Mouse (Mus musculus) kidney, postnatal 0 days (tissue): ENCODE data around the gene Ddb1. TPM values are rescaled to one million over a fixed set of nuclear protein-coding genes. Genes with fewer than 3 reads are reported as not detected.

Source experiments
- ATAC-seq: fragments of 200-750 bp; cut with Nextera tagmentation; replicated peaks from 2 replicates; pipeline ENCODE4 v1.8.0; 2017; ENCODE audit warnings: low read depth, moderate number of reproducible peaks, moderate TSS enrichment, moderate library complexity; ENCODE audit not compliant: low FRiP score
- DNase-seq: peaks from one replicate; pipeline ENCODE4 v3.0.0-alpha.2; 2016; ENCODE audit warnings: low spot score
- H3K27ac ChIP-seq: fragments of 300-500 bp; sonication (generic); 2 replicates; pipeline ENCODE4 v1.5.1; 2014; ENCODE audit warnings: mild to moderate bottlenecking
- H3K27me3 ChIP-seq: fragments of 300-500 bp; sonication (generic); 2 replicates; pipeline ENCODE4 v1.6.1; 2014; ENCODE audit warnings: low read length, mixed read lengths; ENCODE audit not compliant: insufficient read depth
- H3K36me3 ChIP-seq: fragments of 300-500 bp; sonication (generic); 2 replicates; pipeline ENCODE4 v1.6.1; 2014; ENCODE audit warnings: low read length, mixed read lengths; ENCODE audit not compliant: insufficient read depth
- H3K4me1 ChIP-seq: fragments of 300-500 bp; sonication (generic); replicated peaks from 2 replicates; pipeline ENCODE4 v1.6.1; 2014; ENCODE audit warnings: antibody characterized with exemption, low read length, mixed read lengths; ENCODE audit not compliant: insufficient read depth
- H3K4me2 ChIP-seq: fragments of 300-500 bp; sonication (generic); 2 replicates; pipeline ENCODE4 v1.6.1; 2014; ENCODE audit warnings: mild to moderate bottlenecking, low read length, moderate library complexity, mixed read lengths
- H3K4me3 ChIP-seq: fragments of 300-500 bp; sonication (generic); replicated peaks from 2 replicates; pipeline ENCODE4 v1.5.1; 2014; ENCODE audit warnings: low read depth, low read length
- H3K9ac ChIP-seq: fragments of 300-500 bp; sonication (generic); 2 replicates; pipeline ENCODE4 v1.6.1; 2014; ENCODE audit warnings: low read depth, low read length
- H3K9me3 ChIP-seq: fragments of 300-500 bp; sonication (generic); replicated peaks from 2 replicates; pipeline ENCODE4 v1.6.1; 2016; ENCODE audit warnings: low read length, inconsistent platforms, mixed read lengths
- CTCF ChIP-seq: IDR thresholded peaks from 2 replicates; pipeline ENCODE4 v1.5.1; 2016; ENCODE audit warnings: antibody characterized with exemption, low read depth, mild to moderate bottlenecking, moderate library complexity
- WGBS: fragments of 180-500 bp; shearing (Covaris S2); extraction: QIAGEN DNeasy Blood & Tissue Kit; methylation state at CpG from one replicate; pipeline ENCODE4 v1.1.7; 2014; 5-methylcytosine and 5-hydroxymethylcytosine counted together
- polyA plus RNA-seq: library from polyadenylated mRNA; unstranded; fragments of >200 nt; fragmentation: Nextera tagmentation; extraction: Ambion mirVana; gene quantifications from 2 replicates; pipeline ENCODE4 v1.2.1, GENCODE M21; 2015

Gene Ddb1
- polyA plus RNA-seq, 1 experiment from 2014 or later: 205 TPM

GRCm38 (mm10) chr19:10580102-10580501 is 25.0 kb upstream of the Ddb1 start:
- ATAC-seq (no peak), DNase-seq (no peak)
- Histone ChIP-seq H3K4me2 (no peak overlapping the region), H3K27ac (no peak overlapping the region), H3K9ac (no peak overlapping the region), H3K4me1 (peaks cover 5% of the 10 kb centered on the region; the same call in 1 of the 2 replicates), H3K9me3 (no peaks in the 10 kb centered on the region), H3K4me3 (no peak overlapping the region), H3K27me3 (no peaks in the 10 kb centered on the region), H3K36me3 (0 out of 2 replicates have a peak, but pooled peaks cover 2% of the 10 kb centered on the region)
- 78% methylated on average over 3 of the region's 3 CpGs for whole genome bisulfite sequencing
- no peak for TF ChIP-seq CTCF

DNA sequence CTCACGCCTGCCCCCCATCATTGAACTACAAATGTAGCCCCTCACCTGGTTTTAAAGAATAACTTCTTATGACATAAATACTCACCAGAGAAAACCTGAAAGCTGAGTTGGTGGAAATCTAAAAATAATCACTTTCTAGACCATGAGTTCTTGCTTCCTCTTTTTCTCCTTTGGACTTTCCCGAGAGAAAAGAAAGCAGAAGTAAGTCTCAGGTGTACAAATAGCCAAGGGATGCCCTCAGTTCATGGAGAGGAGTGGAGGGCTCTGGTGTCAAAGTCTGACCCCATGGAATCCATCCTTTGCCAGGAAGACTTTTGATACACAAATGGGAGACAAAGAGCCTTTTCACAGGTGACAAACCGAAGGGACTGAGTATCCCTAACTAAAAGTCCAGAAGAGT is 24.4 kb upstream of the Ddb1 start:
- Histone ChIP-seq H3K4me3 (no peak overlapping the region), H3K27me3 (no peaks in the 10 kb centered on the region)
- no peak for DNase-seq

DNA sequence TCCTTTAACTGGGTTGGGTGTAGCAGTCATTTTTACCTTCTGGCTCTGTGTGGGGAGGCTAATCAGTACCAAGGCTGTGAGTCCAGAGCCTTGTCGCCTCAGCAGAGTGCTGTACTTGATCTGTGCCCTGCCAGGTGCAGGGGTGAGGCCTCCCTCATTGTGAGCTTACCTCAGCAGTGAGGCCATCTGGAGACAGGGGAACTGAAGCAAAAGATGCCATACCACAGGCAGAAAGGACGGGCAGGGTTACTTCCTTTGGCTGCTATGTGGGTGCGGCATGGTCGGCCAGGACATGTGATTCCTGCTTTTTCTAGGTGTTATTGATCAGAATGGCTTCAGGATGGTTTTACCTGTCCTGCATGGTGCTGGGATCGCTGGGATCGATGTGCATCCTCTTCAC is 23.1 kb upstream of the Ddb1 start:
- DNase-seq (no peak), ATAC-seq (no peak)
- Histone ChIP-seq H3K27me3 (no peaks in the 10 kb centered on the region), H3K4me2 (no peak overlapping the region), H3K9ac (no peak overlapping the region), H3K4me1 (0 out of 2 replicates have a peak, but pooled peaks cover 5% of the 10 kb centered on the region), H3K4me3 (no peak overlapping the region), H3K36me3 (no peaks in the 10 kb centered on the region), H3K9me3 (no peaks in the 10 kb centered on the region), H3K27ac (no peak overlapping the region)
- WGBS: 84% methylated on average over 6 of the region's 6 CpGs
- TF ChIP-seq CTCF: no peak

More for the DNA sequence above, 24.4 kb upstream of the Ddb1 start:
- Histone ChIP-seq H3K4me1 (peaks cover 5% of the 10 kb centered on the region; the same call in 1 of the 2 replicates), H3K9ac (no peak overlapping the region), H3K4me2 (no peak overlapping the region), H3K9me3 (no peaks in the 10 kb centered on the region), H3K36me3 (no peaks in the 10 kb centered on the region), H3K27ac (no peak overlapping the region)
- no peak for ATAC-seq
- no peak for TF ChIP-seq CTCF
- 88% methylated on average over 3 of the region's 3 CpGs for WGBS

GRCm38 (mm10) chr19:10583550-10584146 is 21.5 kb upstream of the Ddb1 start:
- Histone ChIP-seq H3K36me3 (no peaks in the 10 kb centered on the region), H3K27me3 (no peaks in the 10 kb centered on the region), H3K9ac (no peak overlapping the region), H3K4me3 (no peak overlapping the region), H3K4me1 (0 out of 2 replicates have a peak, but pooled peaks cover 2% of the 10 kb centered on the region), H3K9me3 (no peaks in the 10 kb centered on the region), H3K4me2 (no peak overlapping the region), H3K27ac (no peak overlapping the region)
- no peak for TF ChIP-seq CTCF
- ATAC-seq (no peak), DNase-seq (no peak)
- 60% methylated on average over 7 of the region's 7 CpGs for WGBS

DNA sequence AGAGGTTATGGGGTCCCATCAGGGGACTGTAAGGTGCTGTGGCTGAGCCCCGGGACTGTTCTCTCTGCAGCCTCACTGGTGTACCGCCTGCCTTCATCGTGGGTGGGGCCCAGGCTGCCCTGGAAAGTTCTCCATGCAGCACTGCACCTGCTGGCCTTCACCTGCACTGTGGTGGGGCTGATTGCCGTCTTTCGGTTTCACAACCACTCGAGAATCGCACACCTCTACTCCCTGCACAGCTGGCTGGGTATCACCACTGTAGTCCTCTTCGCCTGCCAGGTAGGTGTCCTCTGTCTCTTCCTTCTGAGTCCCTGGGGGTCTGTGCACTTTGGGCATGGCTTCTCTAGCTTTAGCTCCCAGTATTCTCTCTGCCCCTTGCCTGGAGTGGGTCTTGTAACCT is 20.0 kb upstream of the Ddb1 start:
- no peak overlapping the region for H3K9ac ChIP-seq
- WGBS: 79% methylated on average over 8 of the region's 8 CpGs
- H3K9me3 ChIP-seq: no peaks in the 10 kb centered on the region
- no peaks in the 10 kb centered on the region for H3K27me3 ChIP-seq
- no peak overlapping the region for H3K4me3 ChIP-seq
- DNase-seq: no peak
- TF ChIP-seq CTCF: no peak
- H3K27ac ChIP-seq: no peak overlapping the region
- no peaks in the 10 kb centered on the region for H3K36me3 ChIP-seq
- no peak overlapping the region for H3K4me2 ChIP-seq
- H3K4me1 ChIP-seq: no peaks in the 10 kb centered on the region
- no peak; the same call in 1 of the 2 replicates for ATAC-seq

GRCm38 (mm10) chr19:10587231-10587630 is 17.9 kb upstream of the Ddb1 start:
- peaks cover 5% of the 10 kb centered on the region for H3K36me3 ChIP-seq
- H3K4me1 ChIP-seq: no peaks in the 10 kb centered on the region
- ATAC-seq (no peak), DNase-seq (no peak)
- H3K27me3 ChIP-seq: no peaks in the 10 kb centered on the region
- TF ChIP-seq CTCF: no peak
- no peaks in the 10 kb centered on the region for H3K9me3 ChIP-seq
- WGBS: 87% methylated on average over 8 of the region's 8 CpGs
- H3K4me3 ChIP-seq: no peak overlapping the region
- H3K4me2 ChIP-seq: no peak overlapping the region
- H3K9ac ChIP-seq: no peak overlapping the region
- H3K27ac ChIP-seq: no peak overlapping the region
